Mouse (Mus musculus) liver, adult 2 months (tissue): Measurements from ENCODE around the gene Sobp.

ENCODE experiments used
- CTCF ChIP-seq: fragments of 200-500 bp; IDR thresholded peaks from 2 replicates; pipeline ENCODE4 v1.5.1; 2011; ENCODE audit warnings: low read depth, low read length, control low read depth
- POLR2A ChIP-seq: fragments of 200-500 bp; IDR thresholded peaks from 2 replicates; pipeline ENCODE4 v1.6.1; 2011; ENCODE audit warnings: low read length, control low read depth; ENCODE audit not compliant: insufficient read depth; ENCODE audit errors: extremely low read depth

- TF ChIP-seq CTCF (no peak), POLR2A (no peak)
Observed at GRCm38 (mm10) chr10:43220479-43220878, 46.1 kb upstream of the Sobp start.
